10 mouse cellular contexts compared by ENCODE assay signal in the genomic region with DNA sequence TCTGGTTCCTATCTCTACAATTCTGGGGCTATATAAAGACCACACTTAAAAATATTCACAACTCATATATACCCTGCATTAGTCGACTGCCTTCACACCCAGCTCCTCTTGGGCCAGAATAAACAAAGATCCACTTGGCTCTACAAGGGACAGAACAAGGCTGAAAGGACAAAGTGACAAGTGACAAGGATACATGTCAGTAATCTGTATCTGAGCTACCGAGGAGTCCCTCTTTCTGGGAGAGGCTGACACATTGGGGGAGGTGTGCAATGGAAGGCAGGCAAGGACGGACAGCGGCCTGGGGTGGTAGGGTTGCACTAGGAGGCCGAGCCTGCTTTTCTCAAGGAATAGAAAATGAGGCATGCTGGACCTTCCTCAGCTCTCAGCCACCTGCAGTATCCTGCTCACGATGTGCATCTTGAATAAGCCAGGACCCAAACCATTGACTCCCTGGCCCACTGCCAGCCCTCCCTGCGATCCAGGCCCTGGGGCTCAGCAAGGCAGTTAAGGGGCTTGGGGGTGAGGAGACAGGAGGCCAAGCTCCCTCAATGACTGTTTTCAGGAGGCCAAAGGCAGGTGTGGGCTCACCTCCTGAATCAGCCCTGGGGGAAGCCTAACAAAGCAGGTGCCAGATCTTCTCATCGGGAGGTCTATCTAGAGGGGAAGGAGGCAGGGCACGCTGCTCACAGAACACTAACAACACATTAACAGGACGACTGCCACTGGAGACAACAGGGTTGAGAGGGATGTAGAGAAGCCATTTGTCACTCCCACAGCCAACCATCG.
DNase-seq lines count a peak whose midpoint lies in the region; ATAC-seq lines count a peak whose summit lies in the region.
"Had no signal": no experiment of that assay in that cellular context is flagged by ENCODE, and none has a peak within 500 bp of the region (broad histone marks: within the 10 kb centered on the region; RNA-seq: fewer than 3 reads in every experiment).

No protein-coding gene starts in this region.

- H3K9me3 ChIP-seq in forebrain, embryonic 15.5 days: no peaks in the 10 kb centered on the region
- no peaks in the 10 kb centered on the region for H3K9me3 ChIP-seq in midbrain, embryonic 12.5 days

- peak; percentile 27; the same call in 1 of the 2 replicates for ATAC-seq in forebrain, embryonic 15.5 days (replicated peaks)
- ATAC-seq in midbrain, embryonic 12.5 days (ENCODE audit: low FRiP score, low read depth): 0 out of 2 replicates have a peak, but pooled peaks have one; percentile 16
- ATAC-seq: intestine, postnatal 0 days had no signal

- 22% methylated on average over 11 of the region's 11 CpGs for WGBS in forebrain, embryonic 15.5 days
- 38% methylated on average over 11 of the region's 11 CpGs for WGBS in midbrain, embryonic 12.5 days

- no peak overlapping the region for H3K4me2 ChIP-seq in forebrain, embryonic 15.5 days (replicated peaks)
- H3K4me2 ChIP-seq in midbrain, embryonic 12.5 days (replicated peaks): no peak overlapping the region

- H3K27ac ChIP-seq in forebrain, embryonic 15.5 days (replicated peaks): no peak overlapping the region; the same call in 1 of the 2 replicates
- peak overlapping the region; percentile 20; the same call in 1 of the 2 replicates for H3K27ac ChIP-seq in midbrain, embryonic 12.5 days (replicated peaks)

- H3K4me3 ChIP-seq in forebrain, embryonic 15.5 days: no peak overlapping the region
- no peak overlapping the region for H3K4me3 ChIP-seq in midbrain, embryonic 12.5 days

- peak; percentile 53 to 62 for DNase-seq in cerebellum, postnatal 25 days
- no peak for DNase-seq in cerebellum, adult 9-10 months
- peak; percentile 50 to 69 for DNase-seq in kidney, postnatal 4 days
- no peak for DNase-seq in kidney, adult 9 months
- no peak for DNase-seq in frontal cortex, postnatal 14 days (ENCODE audit: low spot score in 2 of 2)
- DNase-seq in layer of hippocampus, postnatal 14 days (ENCODE audit: low spot score in 2 of 2): no peak
- DNase-seq: adrenal gland, postnatal 14 days had no signal

- H3K27me3 ChIP-seq in forebrain, embryonic 15.5 days: no peaks in the 10 kb centered on the region
- 0 out of 2 replicates have a peak, but pooled peaks cover 3% of the 10 kb centered on the region for H3K27me3 ChIP-seq in midbrain, embryonic 12.5 days

- H3K4me1 ChIP-seq in forebrain, embryonic 15.5 days: peaks cover 29% of the 10 kb centered on the region
- H3K4me1 ChIP-seq in midbrain, embryonic 12.5 days: peaks cover 14% of the 10 kb centered on the region

- no peak overlapping the region for H3K9ac ChIP-seq in forebrain, embryonic 15.5 days (replicated peaks)
- H3K9ac ChIP-seq in midbrain, embryonic 12.5 days (replicated peaks): no peak overlapping the region

- no peaks in the 10 kb centered on the region for H3K36me3 ChIP-seq in forebrain, embryonic 15.5 days
- no peaks in the 10 kb centered on the region for H3K36me3 ChIP-seq in midbrain, embryonic 12.5 days

Comparison
In these comparisons a context has a peak if more than half of its experiments do, and no peak if none do; other contexts are left out.
1. DNase-seq: peak in cerebellum, postnatal 25 days (2 of 2) and kidney, postnatal 4 days (2 of 2); none in cerebellum, adult 9-10 months (single experiment), kidney, adult 9 months (single experiment), frontal cortex, postnatal 14 days (0 of 2) and layer of hippocampus, postnatal 14 days (0 of 2).